Mouse (Mus musculus): ENCODE measurements around the gene Gm17334. TPM values are rescaled to one million over a fixed set of nuclear protein-coding genes. Genes with fewer than 3 reads are reported as not detected.

Gene Gm17334
- total RNA-seq (2023), result 0.89 TPM

GRCm38 (mm10) chr11:53773087-53773486, at the start of gene Gm17334:
Gene Gm17334, minus strand, starts transcription at chr11:53773187.

DNA sequence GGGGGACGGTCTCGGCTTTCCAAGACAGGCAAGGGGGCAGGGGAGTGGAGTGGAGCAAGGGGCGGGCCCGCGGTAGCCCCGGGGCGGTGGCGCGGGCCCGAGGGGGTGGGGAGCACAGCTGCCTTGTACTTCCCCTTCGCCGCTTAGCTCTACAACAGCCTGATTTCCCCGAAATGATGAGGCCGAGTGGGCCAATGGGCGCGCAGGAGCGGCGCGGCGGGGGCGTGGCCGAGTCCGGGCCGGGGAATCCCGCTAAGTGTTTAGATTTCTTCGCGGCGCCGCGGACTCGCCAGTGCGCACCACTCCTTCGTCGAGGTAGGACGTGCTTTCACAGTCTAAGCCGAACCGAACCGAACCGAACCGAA, 3.2 kb downstream of the Gm17334 start, which contains the start of gene Irf1:
TSS of gene Irf1 (plus strand) at position 255 of the 365 bp plus-strand sequence.

Other genes starting within 250 kb of the Gm17334 start
- gene Kif3a, start 205.8 kb downstream of the Gm17334 start, total RNA-seq (2023), result 8.2 TPM
- gene Il4, start 154.5 kb downstream of the Gm17334 start, total RNA-seq (2023), result not detected
- gene Il13, start 138.5 kb downstream of the Gm17334 start, total RNA-seq (2023), result not detected
- 22.8 TPM for gene Rad50, start 65.9 kb downstream of the Gm17334 start, total RNA-seq (2023)
- gene Il5, start 52.4 kb downstream of the Gm17334 start, total RNA-seq (2023), result not detected
- gene Irf1, start 3.2 kb downstream of the Gm17334 start, total RNA-seq (2023), result 380 TPM
- 13.7 TPM for gene Gm12216, start 86.1 kb upstream of the Gm17334 start, total RNA-seq (2023)
- 15.2 TPM for gene Slc22a5, start 118.5 kb upstream of the Gm17334 start, total RNA-seq (2023)
- gene Slc22a21, start 207.1 kb upstream of the Gm17334 start, total RNA-seq (2023), result 0.83 TPM

Measured in CD4-positive naive resting alpha-beta T cell, adult 57 days (primary cell).